Comparison of ENCODE assay signal across 13 mouse cellular contexts in the genomic region with DNA sequence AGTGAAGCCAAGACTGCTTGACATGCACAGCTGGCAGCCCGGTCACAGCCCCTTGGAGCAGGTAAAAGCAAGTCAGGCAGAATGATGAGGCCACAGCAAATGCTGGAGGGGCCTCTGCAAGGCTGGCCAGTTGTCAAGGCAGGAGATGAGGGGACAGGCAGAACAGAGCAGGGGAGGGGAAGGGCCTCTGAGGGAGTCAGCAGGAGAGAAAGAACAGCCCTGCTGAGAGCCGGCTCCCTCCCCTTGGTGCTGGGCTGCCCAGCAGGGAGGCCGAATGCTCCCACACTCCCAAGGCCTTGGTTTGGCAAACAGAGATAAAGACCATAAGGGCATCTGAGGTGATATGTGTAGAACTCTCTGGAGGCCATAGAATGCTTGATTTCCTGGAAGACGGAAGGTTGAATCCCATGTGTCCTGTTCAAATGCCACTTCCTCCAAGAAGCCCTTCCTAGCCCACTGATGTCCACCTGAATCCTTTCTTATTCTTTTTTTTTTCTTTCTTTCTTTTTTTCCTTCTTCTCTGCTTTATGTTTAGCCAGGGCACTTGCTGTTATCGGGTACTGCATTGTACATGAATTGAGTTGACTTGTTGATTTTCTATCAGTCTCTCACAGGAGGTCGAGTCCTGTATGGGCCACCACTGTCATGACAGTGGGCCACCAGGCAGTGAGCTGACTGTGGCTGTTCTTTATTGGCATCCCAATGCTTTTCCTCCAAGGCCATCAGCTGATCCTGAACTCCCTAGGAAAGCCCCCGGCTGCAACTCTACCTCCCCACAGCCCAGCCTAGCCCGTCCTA.
DNase-seq lines count a peak whose midpoint lies in the region; ATAC-seq and TF ChIP-seq lines count a peak whose summit lies in the region.
"Had no signal": no experiment of that assay in that cellular context is flagged by ENCODE, and none has a peak within 500 bp of the region (broad histone marks: within the 10 kb centered on the region; RNA-seq: fewer than 3 reads in every experiment).

No protein-coding gene starts in this region.

- H3K36me3 ChIP-seq in kidney, embryonic 15.5 days: no peaks in the 10 kb centered on the region
- 0 out of 2 replicates have a peak, but pooled peaks cover 2% of the 10 kb centered on the region for H3K36me3 ChIP-seq in liver, postnatal 0 days (replicated peaks; ENCODE audit: insufficient read depth, low read length)

- DNase-seq in adrenal gland, adult 2 months: peak; percentile 64
- DNase-seq in adrenal gland, adult 18-20 months (ENCODE audit: low spot score in 2 of 2): no peak
- no peak for DNase-seq in kidney, adult 18-20 months
- peak; percentile 30 for DNase-seq in adrenal gland, postnatal 25 days
- no peak for DNase-seq in liver, postnatal 0 days
- DNase-seq in gastrocnemius, postnatal 10 days: no peak
- no peak for DNase-seq in Muller cell, postnatal 12 days (ENCODE audit: inconsistent ontology term)
- DNase-seq: heart, postnatal 36 days; kidney, postnatal 4 days; lung, postnatal 4 days; right cerebral cortex, postnatal 14 days; thymus, adult 2 months had no signal

- no peak overlapping the region for H3K4me3 ChIP-seq in kidney, embryonic 15.5 days (replicated peaks)
- H3K4me3 ChIP-seq in liver, postnatal 0 days (ENCODE audit: low read depth, low read length): no peak overlapping the region

- no peak for TF ChIP-seq CTCF in liver, postnatal 0 days (IDR thresholded peaks at IDR 0.05; ENCODE audit: low read depth)

- H3K27me3 ChIP-seq in kidney, embryonic 15.5 days: no peaks in the 10 kb centered on the region
- H3K27me3 ChIP-seq in liver, postnatal 0 days (ENCODE audit: insufficient read depth, low read length): no peaks in the 10 kb centered on the region

- H3K27ac ChIP-seq in kidney, embryonic 15.5 days: no peak overlapping the region
- H3K27ac ChIP-seq in liver, postnatal 0 days (ENCODE audit: low read depth): no peak overlapping the region

- no peak overlapping the region for H3K9ac ChIP-seq in kidney, embryonic 15.5 days
- no peak overlapping the region for H3K9ac ChIP-seq in liver, postnatal 0 days (replicated peaks)

- no peak for TF ChIP-seq EP300 in liver, postnatal 0 days (IDR thresholded peaks at IDR 0.05; ENCODE audit: low read depth)

- peaks cover 6% of the 10 kb centered on the region for H3K4me1 ChIP-seq in kidney, embryonic 15.5 days
- H3K4me1 ChIP-seq in liver, postnatal 0 days (ENCODE audit: insufficient read depth): no peaks in the 10 kb centered on the region

- H3K9me3 ChIP-seq in kidney, embryonic 15.5 days (replicated peaks): no peaks in the 10 kb centered on the region
- no peaks in the 10 kb centered on the region for H3K9me3 ChIP-seq in liver, postnatal 0 days (ENCODE audit: low read length)

- 59% methylated on average over 8 of the region's 8 CpGs for WGBS in kidney, embryonic 15.5 days
- 63% methylated on average over 8 of the region's 8 CpGs for whole genome bisulfite sequencing in liver, postnatal 0 days (ENCODE audit: insufficient replicate concordance)

- ATAC-seq in kidney, embryonic 15.5 days (replicated peaks; ENCODE audit: low FRiP score): peak; percentile 61; the same call in 1 of the 2 replicates
- peak; percentile 33; the same call in 1 of the 2 replicates for ATAC-seq in liver, postnatal 0 days

- no peak overlapping the region for H3K4me2 ChIP-seq in kidney, embryonic 15.5 days
- H3K4me2 ChIP-seq in liver, postnatal 0 days (ENCODE audit: low read depth, low read length): no peak overlapping the region

Comparison
In these comparisons a context has a peak if more than half of its experiments do, and no peak if none do; other contexts are left out.
1. DNase-seq: peak in adrenal gland, adult 2 months (single experiment) and adrenal gland, postnatal 25 days (single experiment); none in adrenal gland, adult 18-20 months (0 of 2), kidney, adult 18-20 months (single experiment), liver, postnatal 0 days (single experiment), gastrocnemius, postnatal 10 days (single experiment) and Muller cell, postnatal 12 days (single experiment).